Mouse (Mus musculus): ENCODE results near the gene Rtn4rl1.

DNA sequence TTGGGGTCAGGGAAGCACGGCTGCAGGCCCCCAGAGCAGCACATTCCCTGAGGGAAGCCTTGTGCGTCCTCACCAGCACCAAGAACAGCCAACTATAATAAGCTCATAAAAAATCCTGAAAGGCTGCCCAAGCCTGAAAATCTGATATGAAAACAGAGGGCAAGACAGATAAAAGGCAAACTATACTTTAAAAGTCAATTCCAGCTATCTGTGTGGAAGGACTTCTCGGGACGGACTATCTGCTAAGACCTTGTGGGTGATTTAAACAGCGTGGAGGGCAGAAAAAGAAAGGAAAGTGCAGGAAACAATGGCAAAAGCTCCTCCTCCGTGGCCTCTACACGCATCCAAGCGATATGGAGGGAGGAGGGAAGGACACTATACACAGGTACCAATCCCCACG, 111.2 kb downstream of the Rtn4rl1 start:
- no peak for TF ChIP-seq POLR2A (IDR thresholded peaks at IDR 0.05; ENCODE audit: insufficient read depth, low read depth, low read length)
- no peak for TF ChIP-seq CTCF (IDR thresholded peaks at IDR 0.05; ENCODE audit: insufficient read depth, low read depth, low read length)

Data from olfactory bulb, adult 2 months (tissue).